ENCODE assay signal across 31 mouse cellular contexts in genomic region chr1:158860190-158860589, GRCm38 (mm10).
DNase-seq lines count a peak whose midpoint lies in the region; ATAC-seq and TF ChIP-seq lines count a peak whose summit lies in the region.
"Had no signal": no experiment of that assay in that cellular context is flagged by ENCODE, and none has a peak within 500 bp of the region (broad histone marks: within the 10 kb centered on the region; RNA-seq: fewer than 3 reads in every experiment).

No protein-coding gene starts in this region.

- peak; percentile 5 for DNase-seq in brain, embryonic 14.5 days (ENCODE audit: low read depth)
- DNase-seq in embryo, embryonic 11.5 days (ENCODE audit: low read depth, low spot score): peak; percentile 4
- peak; percentile 82 for DNase-seq in embryonic facial prominence, embryonic 14.5 days (ENCODE audit: low spot score)
- peak; percentile 76 for DNase-seq in limb, embryonic 11.5 days (ENCODE audit: low spot score)
- no peak for DNase-seq in left cerebral cortex, adult 8-10 months (ENCODE audit: low spot score in 2 of 2)
- no peak for DNase-seq in right cerebral cortex, postnatal 25 days
- DNase-seq in retina, postnatal 1 day: no peak
- no peak for DNase-seq in spleen, postnatal 14 days (ENCODE audit: low spot score in 2 of 2)
- DNase-seq: adrenal gland, postnatal 36 days; cerebellum, adult 2 months; cerebellum, postnatal 36 days; gastrocnemius, postnatal 10 days; heart, postnatal 10 days; kidney, adult 8-10 months; layer of hippocampus, postnatal 36 days; liver, embryonic 13.5 days; lung, adult 18-20 months; lung, postnatal 4 days; thymus, postnatal 25 days had no signal

- no peak for TF ChIP-seq CTCF in brain, embryonic 14.5 days (IDR thresholded peaks at IDR 0.05; ENCODE audit: borderline replicate concordance, extremely low read depth, insufficient read depth, insufficient read length)

- H3K36me3 ChIP-seq in embryonic facial prominence, embryonic 14.5 days (ENCODE audit: control insufficient read depth, insufficient read depth, low read length): no peaks in the 10 kb centered on the region
- no peaks in the 10 kb centered on the region for H3K36me3 ChIP-seq in limb, embryonic 11.5 days (ENCODE audit: control insufficient read depth, insufficient read depth, low read length)
- H3K36me3 ChIP-seq: forebrain, embryonic 15.5 days; heart, embryonic 13.5 days; hindbrain, embryonic 15.5 days; intestine, embryonic 15.5 days; limb, embryonic 15.5 days; liver, embryonic 13.5 days; midbrain, embryonic 12.5 days; neural tube, embryonic 12.5 days; stomach, embryonic 15.5 days had no signal

- ATAC-seq in embryonic facial prominence, embryonic 14.5 days (ENCODE audit: low read depth): peak; percentile 63; the same call in 1 of the 2 replicates
- peak; percentile 84; the same call in 1 of the 2 replicates for ATAC-seq in limb, embryonic 11.5 days (ENCODE audit: insufficient number of reproducible peaks, low FRiP score, low TSS enrichment, low read depth)
- ATAC-seq: forebrain, embryonic 15.5 days; intestine, embryonic 15.5 days; lung, postnatal 0 days had no signal

- no peak for TF ChIP-seq POLR2A in brain, embryonic 14.5 days (IDR thresholded peaks at IDR 0.05; ENCODE audit: borderline replicate concordance, extremely low read depth, insufficient read depth, insufficient read length, poor library complexity, severe bottlenecking)

- H3K27me3 ChIP-seq in embryonic facial prominence, embryonic 14.5 days (replicated peaks; ENCODE audit: control insufficient read depth, insufficient read depth, low read length): no peaks in the 10 kb centered on the region
- no peaks in the 10 kb centered on the region for H3K27me3 ChIP-seq in limb, embryonic 11.5 days (ENCODE audit: control insufficient read depth, insufficient read depth, low read length)
- H3K27me3 ChIP-seq: forebrain, embryonic 15.5 days; heart, embryonic 13.5 days; hindbrain, embryonic 15.5 days; intestine, embryonic 15.5 days; liver, embryonic 13.5 days; megakaryocyte, embryonic 14.5 days; midbrain, embryonic 12.5 days; neural tube, embryonic 12.5 days; stomach, embryonic 15.5 days had no signal

- no peak overlapping the region; the same call in 1 of the 2 replicates for H3K4me2 ChIP-seq in embryonic facial prominence, embryonic 14.5 days (ENCODE audit: low read depth, low read length)
- H3K4me2 ChIP-seq in limb, embryonic 11.5 days (ENCODE audit: low read depth, severe bottlenecking): no peak overlapping the region
- H3K4me2 ChIP-seq: forebrain, embryonic 15.5 days; heart, embryonic 13.5 days; hindbrain, embryonic 15.5 days; intestine, embryonic 15.5 days; limb, embryonic 15.5 days; liver, embryonic 13.5 days; midbrain, embryonic 12.5 days; neural tube, embryonic 12.5 days; stomach, embryonic 15.5 days had no signal

- 0 out of 2 replicates have a peak overlapping the region, but pooled peaks have one; percentile 45 for H3K27ac ChIP-seq in embryonic facial prominence, embryonic 14.5 days (replicated peaks; ENCODE audit: low read depth, low read length)
- H3K27ac ChIP-seq in limb, embryonic 11.5 days (replicated peaks; ENCODE audit: low read depth, low read length): no peak overlapping the region; the same call in 1 of the 2 replicates
- H3K27ac ChIP-seq: forebrain, embryonic 15.5 days; heart, embryonic 13.5 days; hindbrain, embryonic 15.5 days; intestine, embryonic 15.5 days; kidney, postnatal 0 days; limb, embryonic 15.5 days; liver, embryonic 13.5 days; midbrain, embryonic 12.5 days; neural tube, embryonic 12.5 days; stomach, embryonic 15.5 days had no signal

- H3K9me3 ChIP-seq in embryonic facial prominence, embryonic 14.5 days (ENCODE audit: control insufficient read depth, low read length): no peaks in the 10 kb centered on the region
- no peaks in the 10 kb centered on the region for H3K9me3 ChIP-seq in limb, embryonic 11.5 days (ENCODE audit: control insufficient read depth, low read length)
- H3K9me3 ChIP-seq: forebrain, embryonic 15.5 days; heart, embryonic 13.5 days; hindbrain, embryonic 15.5 days; intestine, embryonic 15.5 days; limb, embryonic 15.5 days; liver, embryonic 13.5 days; midbrain, embryonic 12.5 days; neural tube, embryonic 12.5 days; stomach, embryonic 15.5 days had no signal

- no peak overlapping the region for H3K9ac ChIP-seq in embryonic facial prominence, embryonic 14.5 days (ENCODE audit: low read depth, low read length)
- H3K9ac ChIP-seq in limb, embryonic 11.5 days (ENCODE audit: low read length): no peak overlapping the region
- H3K9ac ChIP-seq: forebrain, embryonic 15.5 days; heart, embryonic 13.5 days; hindbrain, embryonic 15.5 days; intestine, embryonic 15.5 days; limb, embryonic 15.5 days; liver, embryonic 13.5 days; midbrain, embryonic 12.5 days; neural tube, embryonic 12.5 days; stomach, embryonic 15.5 days had no signal

- 40% methylated on average over 5 of the region's 5 CpGs for WGBS in embryonic facial prominence, embryonic 14.5 days
- 21% methylated on average over 5 of the region's 5 CpGs for WGBS in limb, embryonic 11.5 days

- no peak overlapping the region for H3K4me3 ChIP-seq in embryonic facial prominence, embryonic 14.5 days (ENCODE audit: low read depth, low read length)
- H3K4me3 ChIP-seq in limb, embryonic 11.5 days (ENCODE audit: low read depth, low read length): no peak overlapping the region
- H3K4me3 ChIP-seq: forebrain, embryonic 15.5 days; heart, embryonic 13.5 days; hindbrain, embryonic 15.5 days; intestine, embryonic 15.5 days; limb, embryonic 15.5 days; liver, embryonic 13.5 days; megakaryocyte, embryonic 14.5 days; midbrain, embryonic 12.5 days; myocyte; neural tube, embryonic 12.5 days; stomach, embryonic 15.5 days had no signal

- 0 out of 2 replicates have a peak, but pooled peaks cover 6% of the 10 kb centered on the region for H3K4me1 ChIP-seq in embryonic facial prominence, embryonic 14.5 days (ENCODE audit: control insufficient read depth, insufficient read depth, low read length)
- H3K4me1 ChIP-seq in limb, embryonic 11.5 days (ENCODE audit: control insufficient read depth, insufficient read depth, low read length): peaks cover 6% of the 10 kb centered on the region; the same call in 1 of the 2 replicates
- H3K4me1 ChIP-seq: forebrain, embryonic 15.5 days; heart, embryonic 13.5 days; hindbrain, embryonic 15.5 days; intestine, embryonic 15.5 days; liver, embryonic 13.5 days; megakaryocyte, embryonic 14.5 days; midbrain, embryonic 12.5 days; neural tube, embryonic 12.5 days; stomach, embryonic 15.5 days had no signal

Comparison
In these comparisons a context has a peak if more than half of its experiments do, and no peak if none do; other contexts are left out.
1. DNase-seq: peak in brain, embryonic 14.5 days (single experiment), embryo, embryonic 11.5 days (single experiment), embryonic facial prominence, embryonic 14.5 days (single experiment) and limb, embryonic 11.5 days (single experiment); none in left cerebral cortex, adult 8-10 months (0 of 2), right cerebral cortex, postnatal 25 days (single experiment), retina, postnatal 1 day (single experiment) and spleen, postnatal 14 days (0 of 2).